Mouse (Mus musculus) stomach, embryonic 15.5 days (tissue): ENCODE data around the gene Gsdma3. TPM values are rescaled to one million over a fixed set of nuclear protein-coding genes. Genes with fewer than 3 reads are reported as not detected.

Source experiments
- polyA plus RNA-seq: library from polyadenylated mRNA; unstranded; fragments of >200 nt; fragmentation: Nextera tagmentation; extraction: Ambion mirVana; gene quantifications from 2 replicates; pipeline ENCODE4 v1.2.1, GENCODE M21; 2015

Gene Gsdma3
- polyA plus RNA-seq, 1 experiment from 2014 or later = not detected

Other genes with a start within 250 kb of the Gsdma3 start
- gene Tcap, start 242.5 kb upstream of the Gsdma3 start, polyA plus RNA-seq = 0.23 and 0.43 TPM in 2 replicates
- 0.22 TPM in 1 of 2 replicates, not detected in the other for gene Pnmt, start 239.9 kb upstream of the Gsdma3 start, polyA plus RNA-seq
- 13.0 and 15.7 TPM in 2 replicates for gene Pgap3, start 225.9 kb upstream of the Gsdma3 start, polyA plus RNA-seq
- 40.6 and 42.4 TPM in 2 replicates for gene Erbb2, start 213.9 kb upstream of the Gsdma3 start, polyA plus RNA-seq
- gene Mien1, start 187.4 kb upstream of the Gsdma3 start, polyA plus RNA-seq = 137 and 142 TPM in 2 replicates
- gene Grb7, start 180.0 kb upstream of the Gsdma3 start, polyA plus RNA-seq = 44.7 and 56.1 TPM in 2 replicates
- gene Ikzf3, start 80.3 kb upstream of the Gsdma3 start, polyA plus RNA-seq = 0.50 and 0.69 TPM in 2 replicates
- 0.31 and 0.40 TPM in 2 replicates for gene Zpbp2, start 75.3 kb upstream of the Gsdma3 start, polyA plus RNA-seq
- 55.6 and 61.8 TPM in 2 replicates for gene Ormdl3, start 39.0 kb upstream of the Gsdma3 start, polyA plus RNA-seq
- not detected in 2 replicates for gene Lrrc3c, start 28.1 kb upstream of the Gsdma3 start, polyA plus RNA-seq
- gene Gm12355, start 699 bp upstream of the Gsdma3 start, polyA plus RNA-seq = 1.1 and 5.0 TPM in 2 replicates
- 0.21 TPM in 1 of 2 replicates, not detected in the other for gene Gsdma2, start 20.4 kb downstream of the Gsdma3 start, polyA plus RNA-seq
- 0.18 and 0.80 TPM in 2 replicates for gene Gsdma, start 38.0 kb downstream of the Gsdma3 start, polyA plus RNA-seq
- gene Psmd3, start 56.2 kb downstream of the Gsdma3 start, polyA plus RNA-seq = 180 and 190 TPM in 2 replicates
- not detected in 2 replicates for gene Csf3, start 74.9 kb downstream of the Gsdma3 start, polyA plus RNA-seq
- gene Med24, start 103.1 kb downstream of the Gsdma3 start, polyA plus RNA-seq = 36.4 and 39.7 TPM in 2 replicates
- 42.7 and 44.7 TPM in 2 replicates for gene Thra, start 114.3 kb downstream of the Gsdma3 start, polyA plus RNA-seq
- 2.4 and 2.5 TPM in 2 replicates for gene Nr1d1, start 149.0 kb downstream of the Gsdma3 start, polyA plus RNA-seq
- gene Msl1, start 169.2 kb downstream of the Gsdma3 start, polyA plus RNA-seq = 23.0 and 23.6 TPM in 2 replicates
- 31.7 and 35.3 TPM in 2 replicates for gene Casc3, start 178.5 kb downstream of the Gsdma3 start, polyA plus RNA-seq
- gene Rapgefl1, start 210.4 kb downstream of the Gsdma3 start, polyA plus RNA-seq = 3.8 and 4.1 TPM in 2 replicates
- gene Wipf2, start 237.3 kb downstream of the Gsdma3 start, polyA plus RNA-seq = 4.5 and 5.0 TPM in 2 replicates